Mouse (Mus musculus): ENCODE measurements around the gene Tenm3. TPM values are rescaled to one million over a fixed set of nuclear protein-coding genes. Genes with fewer than 3 reads are reported as not detected.
"Not testable (repeated sequence)": the region's sequence is repeated elsewhere in the genome, so short reads cannot be mapped to it uniquely, and the experiment has no call there.

The Tenm3 gene
- polyA plus RNA-seq, 1 experiment from 2014 or later: 48.6 TPM

DNA sequence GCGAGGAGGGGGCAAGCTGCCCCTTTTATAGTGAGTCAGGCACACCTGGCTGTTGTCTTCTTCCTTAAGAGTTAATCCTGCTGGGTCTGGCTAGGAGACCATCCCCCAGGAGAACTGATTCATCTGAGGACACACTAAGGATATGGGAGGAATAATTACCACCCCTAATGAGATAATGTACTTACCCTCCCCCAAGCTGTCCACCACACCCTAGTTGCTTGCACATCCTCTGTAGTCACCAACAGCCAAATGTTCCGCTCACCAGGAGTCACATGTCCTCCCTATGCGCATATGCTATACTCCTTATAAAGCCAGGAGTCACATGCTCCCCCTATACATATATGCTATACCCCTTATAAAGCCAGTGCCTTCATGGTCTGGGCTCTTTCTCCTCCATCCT lies 662.8 kb downstream of the Tenm3 start:
- WGBS: 98% methylated on average over 3 of the region's 3 CpGs
- DNase-seq (ENCODE audit: low spot score) (no peak), ATAC-seq (ENCODE audit: low read depth) (no peak)
- H3K4me1 ChIP-seq (ENCODE audit: control insufficient read depth, insufficient read depth, low read length): no peaks in the 10 kb centered on the region
- no peaks in the 10 kb centered on the region for H3K27me3 ChIP-seq (replicated peaks; ENCODE audit: control insufficient read depth, insufficient read depth, low read length)
- H3K4me3 ChIP-seq (ENCODE audit: low read depth, low read length): no peak overlapping the region
- H3K27ac ChIP-seq (replicated peaks; ENCODE audit: low read depth, low read length): no peak overlapping the region
- H3K9me3 ChIP-seq (ENCODE audit: control insufficient read depth, low read length): peaks cover 4% of the 10 kb centered on the region; the same call in 1 of the 2 replicates
- no peaks in the 10 kb centered on the region for H3K36me3 ChIP-seq (ENCODE audit: control insufficient read depth, insufficient read depth, low read length)
- H3K4me2 ChIP-seq (ENCODE audit: low read depth, low read length): no peak overlapping the region
- no peak overlapping the region for H3K9ac ChIP-seq (ENCODE audit: low read depth, low read length)

GRCm38 (mm10) chr8:48180146-48180545 lies 663.6 kb downstream of the Tenm3 start:
- not testable (repeated sequence) for H3K4me2 ChIP-seq (ENCODE audit: low read depth, low read length); H3K9ac ChIP-seq (ENCODE audit: low read depth, low read length); H3K36me3 ChIP-seq (ENCODE audit: control insufficient read depth, insufficient read depth, low read length); H3K27ac ChIP-seq (replicated peaks; ENCODE audit: low read depth, low read length); H3K4me1 ChIP-seq (ENCODE audit: control insufficient read depth, insufficient read depth, low read length); ATAC-seq (ENCODE audit: low read depth); H3K27me3 ChIP-seq (replicated peaks; ENCODE audit: control insufficient read depth, insufficient read depth, low read length); H3K9me3 ChIP-seq (ENCODE audit: control insufficient read depth, low read length); H3K4me3 ChIP-seq (ENCODE audit: low read depth, low read length); DNase-seq (ENCODE audit: low spot score)
- 89% methylated on average over 9 of the region's 9 CpGs for WGBS

DNA sequence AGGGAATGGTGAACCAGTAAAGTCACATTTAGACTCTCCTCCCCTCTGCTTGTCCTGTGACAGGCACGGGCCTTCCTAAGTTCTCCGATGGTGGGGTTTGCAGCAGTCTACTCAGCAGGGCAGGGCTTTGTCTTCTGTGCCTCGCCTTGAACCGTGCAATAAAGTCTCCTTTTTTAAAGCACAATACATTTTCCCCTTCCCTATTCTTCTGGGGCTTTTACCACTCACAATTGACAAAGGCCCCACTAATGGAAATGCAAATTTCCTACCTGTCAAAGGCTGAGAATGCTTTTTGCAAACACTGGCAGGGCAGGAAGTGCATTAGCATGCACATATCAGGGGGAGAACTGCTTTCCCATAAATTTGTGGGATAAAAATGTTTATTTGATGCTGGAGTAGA lies 664.8 kb downstream of the Tenm3 start:
- H3K4me1 ChIP-seq (ENCODE audit: control insufficient read depth, insufficient read depth, low read length): no peaks in the 10 kb centered on the region
- ATAC-seq (ENCODE audit: low read depth): no peak

DNA sequence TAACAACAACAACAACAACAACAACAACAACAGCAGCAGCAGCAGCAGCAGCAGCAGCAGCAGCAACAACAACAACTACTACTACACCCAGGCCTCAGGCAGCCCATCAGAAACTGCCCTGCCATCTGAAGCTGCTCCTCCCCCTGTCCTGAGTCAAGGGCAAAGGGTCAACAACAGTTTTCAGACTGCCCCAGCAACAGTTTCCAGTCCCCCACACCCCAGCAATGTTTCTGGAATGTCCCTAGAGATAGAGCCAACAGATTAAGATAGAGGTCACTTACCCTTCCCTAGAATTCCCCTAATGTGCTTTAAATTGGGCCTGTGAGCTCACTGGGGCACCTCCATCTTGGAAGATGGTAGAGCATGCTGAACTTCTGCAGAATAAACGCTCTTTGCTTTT lies 665.9 kb downstream of the Tenm3 start:
- DNase-seq (ENCODE audit: low spot score) (no peak), ATAC-seq (ENCODE audit: low read depth) (no peak)
- Histone ChIP-seq H3K9me3 (ENCODE audit: control insufficient read depth, low read length) (peaks cover 4% of the 10 kb centered on the region; the same call in 1 of the 2 replicates), H3K4me2 (ENCODE audit: low read depth, low read length) (no peak overlapping the region), H3K9ac (ENCODE audit: low read depth, low read length) (no peak overlapping the region), H3K27me3 (replicated peaks; ENCODE audit: control insufficient read depth, insufficient read depth, low read length) (no peaks in the 10 kb centered on the region), H3K4me3 (ENCODE audit: low read depth, low read length) (no peak overlapping the region), H3K4me1 (ENCODE audit: control insufficient read depth, insufficient read depth, low read length) (no peaks in the 10 kb centered on the region), H3K27ac (replicated peaks; ENCODE audit: low read depth, low read length) (no peak overlapping the region), H3K36me3 (ENCODE audit: control insufficient read depth, insufficient read depth, low read length) (no peaks in the 10 kb centered on the region)
- 90% methylated on average over 1 of the region's 1 CpGs for WGBS

More for the DNA sequence above, 664.8 kb downstream of the Tenm3 start:
- no peak for DNase-seq (ENCODE audit: low spot score)
- peaks cover 4% of the 10 kb centered on the region; the same call in 1 of the 2 replicates for H3K9me3 ChIP-seq (ENCODE audit: control insufficient read depth, low read length)
- no peak overlapping the region for H3K4me3 ChIP-seq (ENCODE audit: low read depth, low read length)
- no peaks in the 10 kb centered on the region for H3K27me3 ChIP-seq (replicated peaks; ENCODE audit: control insufficient read depth, insufficient read depth, low read length)
- no peak overlapping the region for H3K9ac ChIP-seq (ENCODE audit: low read depth, low read length)
- H3K27ac ChIP-seq (replicated peaks; ENCODE audit: low read depth, low read length): no peak overlapping the region
- no peak overlapping the region for H3K4me2 ChIP-seq (ENCODE audit: low read depth, low read length)
- no peaks in the 10 kb centered on the region for H3K36me3 ChIP-seq (ENCODE audit: control insufficient read depth, insufficient read depth, low read length)
- WGBS: 61% methylated on average over 4 of the region's 4 CpGs
